In genomic region chr13:109274869-109275268, GRCm38 (mm10) we compare ENCODE assay signal across 22 mouse cellular contexts.
"Had no signal": no experiment of that assay in that cellular context is flagged by ENCODE, and none has a peak within 500 bp of the region (broad histone marks: within the 10 kb centered on the region; RNA-seq: fewer than 3 reads in every experiment).

No protein-coding gene starts in this region.

- H3K9me3 ChIP-seq: lung, embryonic 15.5 days; megakaryocyte, embryonic 14.5 days; midbrain, embryonic 10.5 days had no signal

- H3K4me2 ChIP-seq: liver, embryonic 11.5 days; lung, embryonic 15.5 days; midbrain, embryonic 13.5 days; neural tube, embryonic 13.5 days had no signal

- H3K4me3 ChIP-seq: layer of hippocampus, adult 2 months; left cerebral cortex, adult 2 months; lung, embryonic 15.5 days; megakaryocyte, embryonic 14.5 days; midbrain, embryonic 10.5 days; midbrain, embryonic 13.5 days; myocyte; neural tube, embryonic 13.5 days had no signal

- H3K9ac ChIP-seq: liver, embryonic 14.5 days; lung, embryonic 15.5 days; midbrain, embryonic 13.5 days; neural tube, embryonic 13.5 days had no signal

- ATAC-seq: hindbrain, postnatal 0 days; inflammation-experienced regulatory T-cells, adult 6 months; midbrain, embryonic 13.5 days; midbrain, embryonic 16.5 days had no signal

- H3K4me1 ChIP-seq: megakaryocyte, embryonic 14.5 days; midbrain, embryonic 10.5 days had no signal

- H3K36me3 ChIP-seq: lung, embryonic 15.5 days; midbrain, embryonic 10.5 days; midbrain, embryonic 13.5 days; neural tube, embryonic 13.5 days had no signal

- H3K27ac ChIP-seq: hindbrain, postnatal 0 days; kidney, postnatal 0 days; layer of hippocampus, adult 2 months; left cerebral cortex, adult 2 months; liver, embryonic 14.5 days; lung, embryonic 15.5 days; midbrain, embryonic 10.5 days; midbrain, embryonic 13.5 days; neural tube, embryonic 13.5 days had no signal

- DNase-seq: layer of hippocampus, adult 9-11 months; lung, adult 18-20 months; lung, postnatal 10 days; lung, postnatal 36 days; retina, postnatal 1 day; right cerebral cortex, postnatal 25 days; thymus, adult 18-20 months; thymus, postnatal 36 days had no signal

- H3K27me3 ChIP-seq: lung, embryonic 15.5 days; megakaryocyte, embryonic 14.5 days; midbrain, embryonic 13.5 days; neural tube, embryonic 13.5 days had no signal
